Mouse (Mus musculus): ENCODE measurements around the gene Pax9. TPM values are rescaled to one million over a fixed set of nuclear protein-coding genes. Genes with fewer than 3 reads are reported as not detected.

Gene Pax9
- polyA plus RNA-seq, 1 experiment from 2014 or later, result 0.13 TPM

DNA sequence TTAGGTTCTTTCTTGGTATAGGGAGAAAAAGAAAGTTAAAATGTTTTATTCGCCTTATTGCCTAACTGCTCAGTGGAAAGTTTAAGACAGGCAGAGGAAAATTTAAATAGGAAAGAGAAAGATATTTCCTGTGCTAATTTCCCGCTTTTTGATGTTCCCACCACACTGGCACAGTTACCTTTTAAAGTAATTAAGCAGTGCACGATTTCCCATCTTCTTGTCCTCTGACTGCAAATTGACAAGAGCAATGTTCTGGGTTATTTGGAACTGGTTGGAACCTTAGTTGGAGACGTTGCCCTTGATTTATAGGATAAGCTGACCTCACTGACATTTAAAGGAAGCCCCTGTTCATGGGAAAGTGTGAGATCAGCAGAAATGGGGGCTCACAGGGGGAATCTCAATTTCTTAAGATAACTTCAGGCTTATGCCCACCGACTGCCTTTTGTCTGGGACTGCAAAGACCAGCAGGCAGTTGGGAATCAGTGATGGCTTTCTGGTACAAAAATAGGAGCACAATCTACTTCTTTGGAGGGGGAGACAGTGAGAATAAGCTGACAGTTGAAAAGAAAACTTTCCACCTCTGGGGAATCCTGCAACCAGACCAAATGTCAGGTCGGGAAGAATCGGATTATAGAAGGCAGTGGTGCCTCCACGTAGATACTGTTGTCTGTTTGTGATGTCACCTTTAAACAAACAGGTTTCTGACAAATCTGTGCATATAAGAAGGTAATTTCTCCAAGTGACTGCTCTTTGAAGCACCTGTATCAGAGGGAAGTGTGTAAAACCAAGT, 6.8 kb downstream of the Pax9 start:
- Histone ChIP-seq H3K4me3 (replicated peaks) (no peak overlapping the region), H3K27me3 (peaks cover 91% of the 10 kb centered on the region), H3K9ac (no peak overlapping the region), H3K4me2 (no peak overlapping the region), H3K4me1 (peaks cover 34% of the 10 kb centered on the region), H3K9me3 (replicated peaks) (no peaks in the 10 kb centered on the region), H3K27ac (no peak overlapping the region), H3K36me3 (no peaks in the 10 kb centered on the region)
- 10% methylated on average over 8 of the region's 8 CpGs for WGBS
- ATAC-seq (replicated peaks; ENCODE audit: low FRiP score), result no peak

DNA sequence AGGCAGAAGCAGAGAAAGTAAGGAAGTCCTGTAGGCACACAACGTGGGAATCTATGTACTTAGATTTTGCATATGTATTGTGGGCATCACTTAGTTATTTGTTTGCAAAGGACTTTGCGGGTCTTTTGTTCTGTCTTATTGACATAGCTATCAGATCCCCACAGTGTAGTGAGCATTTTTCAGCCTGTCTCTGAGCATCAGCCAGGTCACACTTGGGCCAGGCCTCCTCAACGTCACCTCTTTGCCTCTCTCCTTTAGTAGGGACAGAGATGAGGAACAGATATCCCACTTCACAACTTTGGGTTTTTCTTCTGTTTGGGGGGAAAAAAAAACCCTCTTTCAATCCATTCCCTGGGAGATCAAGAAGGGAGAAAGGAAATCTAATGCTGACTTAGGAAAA, 7.8 kb downstream of the Pax9 start:
- no peak overlapping the region for H3K4me2 ChIP-seq

GRCm38 (mm10) chr12:56699915-56700900, 8.6 kb downstream of the Pax9 start:
- Histone ChIP-seq H3K4me2 (no peak overlapping the region), H3K9me3 (replicated peaks) (no peaks in the 10 kb centered on the region), H3K4me1 (peaks cover 32% of the 10 kb centered on the region), H3K4me3 (replicated peaks) (no peak overlapping the region), H3K27me3 (peaks cover 85% of the 10 kb centered on the region), H3K36me3 (no peaks in the 10 kb centered on the region), H3K9ac (no peak overlapping the region), H3K27ac (no peak overlapping the region)
- no peak for ATAC-seq (replicated peaks; ENCODE audit: low FRiP score)
- 8% methylated on average over 44 of the region's 44 CpGs for WGBS

More for the DNA sequence above, 7.8 kb downstream of the Pax9 start:
- Histone ChIP-seq H3K9me3 (replicated peaks) (no peaks in the 10 kb centered on the region), H3K4me1 (peaks cover 34% of the 10 kb centered on the region), H3K27ac (no peak overlapping the region), H3K27me3 (peaks cover 86% of the 10 kb centered on the region), H3K4me3 (replicated peaks) (no peak overlapping the region), H3K36me3 (no peaks in the 10 kb centered on the region), H3K9ac (no peak overlapping the region)
- ATAC-seq (replicated peaks; ENCODE audit: low FRiP score), result no peak
- WGBS, result 32% methylated on average over 3 of the region's 3 CpGs

DNA sequence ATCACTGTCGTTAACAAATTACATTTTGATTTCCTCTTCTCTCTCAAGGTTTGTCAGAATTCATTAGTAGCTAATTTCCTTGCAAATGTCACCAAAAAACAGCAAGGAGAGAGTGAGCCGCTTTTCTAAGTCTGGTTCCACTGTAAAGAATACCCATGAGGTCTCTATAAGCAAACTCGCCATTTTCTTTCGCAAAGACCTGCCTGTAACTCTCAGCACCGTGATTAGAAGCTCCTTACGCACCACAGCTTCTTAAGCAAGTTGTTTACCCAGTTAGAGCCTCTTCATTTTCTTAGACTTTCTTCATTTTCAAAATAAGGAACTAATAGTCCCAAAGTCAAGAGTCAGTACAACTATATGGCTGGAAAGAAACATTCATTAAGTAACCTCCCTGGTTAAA, 9.4 kb downstream of the Pax9 start:
- Histone ChIP-seq H3K4me3 (replicated peaks) (no peak overlapping the region), H3K36me3 (no peaks in the 10 kb centered on the region), H3K4me2 (no peak overlapping the region), H3K9ac (no peak overlapping the region), H3K9me3 (replicated peaks) (no peaks in the 10 kb centered on the region), H3K27me3 (peaks cover 83% of the 10 kb centered on the region), H3K4me1 (peaks cover 24% of the 10 kb centered on the region), H3K27ac (no peak overlapping the region)
- ATAC-seq (replicated peaks; ENCODE audit: low FRiP score), result no peak
- 29% methylated on average over 6 of the region's 6 CpGs for WGBS

GRCm38 (mm10) chr12:56717971-56718706, 26.6 kb downstream of the Pax9 start:
- H3K4me2 ChIP-seq, result 0 out of 2 replicates have a peak overlapping the region, but pooled peaks have one; percentile 2
- no peaks in the 10 kb centered on the region for H3K36me3 ChIP-seq
- 16% methylated on average over 14 of the region's 14 CpGs for WGBS
- no peak for ATAC-seq (replicated peaks; ENCODE audit: low FRiP score)
- H3K4me3 ChIP-seq (replicated peaks), result no peak overlapping the region
- no peaks in the 10 kb centered on the region for H3K9me3 ChIP-seq (replicated peaks)
- H3K4me1 ChIP-seq, result no peaks in the 10 kb centered on the region
- H3K9ac ChIP-seq, result no peak overlapping the region
- H3K27ac ChIP-seq, result no peak overlapping the region
- H3K27me3 ChIP-seq, result peaks cover 31% of the 10 kb centered on the region

- Histone ChIP-seq H3K27me3 (peaks cover 29% of the 10 kb centered on the region), H3K36me3 (no peaks in the 10 kb centered on the region), H3K27ac (no peak overlapping the region), H3K4me2 (no peak overlapping the region), H3K9ac (no peak overlapping the region), H3K4me3 (replicated peaks) (no peak overlapping the region), H3K9me3 (replicated peaks) (no peaks in the 10 kb centered on the region), H3K4me1 (no peaks in the 10 kb centered on the region)
- ATAC-seq (replicated peaks; ENCODE audit: low FRiP score), result no peak
- 28% methylated on average over 6 of the region's 6 CpGs for WGBS
Measured at GRCm38 (mm10) chr12:56718707-56719051, 27.1 kb downstream of the Pax9 start.

- no peak for ATAC-seq (replicated peaks; ENCODE audit: low FRiP score)
- Histone ChIP-seq H3K36me3 (no peaks in the 10 kb centered on the region), H3K27me3 (no peaks in the 10 kb centered on the region), H3K9ac (no peak overlapping the region), H3K4me3 (replicated peaks) (no peak overlapping the region), H3K9me3 (replicated peaks) (no peaks in the 10 kb centered on the region), H3K4me1 (no peaks in the 10 kb centered on the region), H3K27ac (no peak overlapping the region), H3K4me2 (no peak overlapping the region)
- 70% methylated on average over 4 of the region's 4 CpGs for whole genome bisulfite sequencing
Measured at GRCm38 (mm10) chr12:56727631-56728030, 36.1 kb downstream of the Pax9 start.

DNA sequence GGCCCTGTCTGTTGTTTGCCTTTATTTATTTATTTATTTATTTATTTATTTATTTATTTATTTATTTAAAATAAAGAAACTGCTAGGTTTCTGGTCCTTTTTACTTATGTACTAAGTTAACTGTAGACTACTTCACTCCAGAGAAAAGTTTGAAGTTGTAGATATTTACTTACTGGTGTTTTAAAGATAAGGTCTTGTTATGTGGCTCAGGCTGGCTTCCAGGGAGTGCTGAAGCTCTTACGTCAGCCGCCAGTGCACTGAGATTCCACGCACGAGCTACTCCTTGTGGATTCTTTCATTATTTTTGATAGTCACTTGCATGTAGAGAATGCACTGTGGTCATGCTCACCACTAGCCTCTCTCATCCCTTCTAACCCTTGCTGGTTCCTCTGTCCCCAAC, 45.5 kb downstream of the Pax9 start:
- Histone ChIP-seq H3K4me2 (no peak overlapping the region), H3K36me3 (no peaks in the 10 kb centered on the region), H3K4me1 (no peaks in the 10 kb centered on the region), H3K9ac (no peak overlapping the region), H3K27me3 (no peaks in the 10 kb centered on the region), H3K9me3 (replicated peaks) (no peaks in the 10 kb centered on the region), H3K4me3 (replicated peaks) (no peak overlapping the region), H3K27ac (no peak overlapping the region)
- 92% methylated on average over 4 of the region's 4 CpGs for WGBS
- no peak for ATAC-seq (replicated peaks; ENCODE audit: low FRiP score)

Other genes starting within 250 kb of the Pax9 start
- not detected in 2 replicates for gene Nkx2-1, start 154.9 kb upstream of the Pax9 start, polyA plus RNA-seq (2015; fragmentation: Nextera tagmentation; extraction: Ambion mirVana)
- not detected in 2 replicates for gene Nkx2-9, start 78.5 kb upstream of the Pax9 start, polyA plus RNA-seq (2015; fragmentation: Nextera tagmentation; extraction: Ambion mirVana)

Data from kidney, embryonic 15.5 days (tissue).